Mouse (Mus musculus): ENCODE results near the gene Gipc3.

Gipc3 gene

GRCm38 (mm10) chr10:81342686-81343505, at the start of gene Gipc3:
Gene Gipc3, minus strand, starts transcription at chr10:81343266.
- no peak for DNase-seq (ENCODE audit: low spot score in 2 of 2)

GRCm38 (mm10) chr10:81392781-81393185, 49.7 kb upstream of the Gipc3 start, which contains the start of gene Smim24:
Gene Smim24, plus strand, starts transcription at chr10:81393051.
- no peak for DNase-seq (ENCODE audit: low spot score in 2 of 2)

GRCm38 (mm10) chr10:81392270-81392669, 49.2 kb upstream of the Gipc3 start:
- DNase-seq (ENCODE audit: low spot score in 2 of 2) = no peak

- DNase-seq (ENCODE audit: low spot score in 2 of 2) = no peak
These were observed 47.6 kb upstream of the Gipc3 start for GRCm38 (mm10) chr10:81390678-81390965.

- DNase-seq (ENCODE audit: low spot score in 2 of 2) = peak in 1 of 2 experiments; percentile 59
These were observed 47.0 kb upstream of the Gipc3 start for GRCm38 (mm10) chr10:81389801-81390677.

GRCm38 (mm10) chr10:81389373-81389772, 46.3 kb upstream of the Gipc3 start:
- DNase-seq (ENCODE audit: low spot score in 2 of 2) = no peak

- no peak for DNase-seq (ENCODE audit: low spot score in 2 of 2)
These were observed 45.5 kb upstream of the Gipc3 start, which contains the start of gene Gm48552 for GRCm38 (mm10) chr10:81388505-81389055. Gene Gm48552, plus strand, starts transcription at chr10:81389005.

- no peak for DNase-seq (ENCODE audit: low spot score in 2 of 2)
These were observed 44.6 kb upstream of the Gipc3 start for GRCm38 (mm10) chr10:81387716-81388115.

GRCm38 (mm10) chr10:81385603-81386306, 42.7 kb upstream of the Gipc3 start:
- no peak for DNase-seq (ENCODE audit: low spot score in 2 of 2)

- no peak for DNase-seq (ENCODE audit: low spot score in 2 of 2)
These were observed 41.5 kb upstream of the Gipc3 start for GRCm38 (mm10) chr10:81384605-81384982.

GRCm38 (mm10) chr10:81383802-81384604, 40.9 kb upstream of the Gipc3 start, which contains the start of the genes Dohh and Gm48551:
Gene Dohh, plus strand, starts transcription at chr10:81384428.
Gene Gm48551, plus strand, starts transcription at chr10:81384466.
- DNase-seq (ENCODE audit: low spot score in 2 of 2) = peak; percentile 99 to 100

GRCm38 (mm10) chr10:81382039-81382438, 39.0 kb upstream of the Gipc3 start:
- no peak for DNase-seq (ENCODE audit: low spot score in 2 of 2)

GRCm38 (mm10) chr10:81379809-81380378, 36.8 kb upstream of the Gipc3 start:
- no peak for DNase-seq (ENCODE audit: low spot score in 2 of 2)

GRCm38 (mm10) chr10:81379183-81379553, 36.1 kb upstream of the Gipc3 start:
- no peak for DNase-seq (ENCODE audit: low spot score in 2 of 2)

- peak; percentile 100 for DNase-seq (ENCODE audit: low spot score in 2 of 2)
These were observed 35.6 kb upstream of the Gipc3 start for GRCm38 (mm10) chr10:81378553-81379182.

- DNase-seq (ENCODE audit: low spot score in 2 of 2) = no peak
These were observed 34.9 kb upstream of the Gipc3 start, which contains the start of gene Fzr1 for GRCm38 (mm10) chr10:81377793-81378552. Gene Fzr1, minus strand, starts transcription at chr10:81378516.

- DNase-seq (ENCODE audit: low spot score in 2 of 2) = no peak
These were observed 34.2 kb upstream of the Gipc3 start for GRCm38 (mm10) chr10:81377362-81377664.

- DNase-seq (ENCODE audit: low spot score in 2 of 2) = no peak
These were observed 33.7 kb upstream of the Gipc3 start for GRCm38 (mm10) chr10:81376561-81377361.

- no peak for DNase-seq (ENCODE audit: low spot score in 2 of 2)
These were observed 32.3 kb upstream of the Gipc3 start for GRCm38 (mm10) chr10:81375322-81375721.
